Mouse (Mus musculus): ENCODE data around the gene Gm17509.
"Not testable (repeated sequence)": the region's sequence is repeated elsewhere in the genome, so short reads cannot be mapped to it uniquely, and the experiment has no call there.

Gm17509 gene

GRCm38 (mm10) chr13:117206066-117206465 lies 14.8 kb downstream of the Gm17509 start:
- no peak for DNase-seq (ENCODE audit: low spot score)

- no peak for DNase-seq (ENCODE audit: low spot score)
Measured at GRCm38 (mm10) chr13:117204685-117205084, 16.2 kb downstream of the Gm17509 start.

- peak; percentile 49 for DNase-seq (ENCODE audit: low spot score)
Measured at GRCm38 (mm10) chr13:117202755-117203471, 18.0 kb downstream of the Gm17509 start.

GRCm38 (mm10) chr13:117198402-117199083 lies 22.3 kb downstream of the Gm17509 start:
- DNase-seq (ENCODE audit: low spot score) = peak; percentile 89

- DNase-seq (ENCODE audit: low spot score) = no peak
Measured at GRCm38 (mm10) chr13:117197666-117198065, 23.2 kb downstream of the Gm17509 start.

- no peak for DNase-seq (ENCODE audit: low spot score)
Measured at GRCm38 (mm10) chr13:117195569-117196495, 25.0 kb downstream of the Gm17509 start.

- DNase-seq (ENCODE audit: low spot score) = no peak
Measured at GRCm38 (mm10) chr13:117193422-117193983, 27.4 kb downstream of the Gm17509 start.

- DNase-seq (ENCODE audit: low spot score) = no peak
Measured at GRCm38 (mm10) chr13:117192161-117192560, 28.7 kb downstream of the Gm17509 start.

- no peak for DNase-seq (ENCODE audit: low spot score)
Measured at GRCm38 (mm10) chr13:117185329-117185728, 35.5 kb downstream of the Gm17509 start.

GRCm38 (mm10) chr13:117183288-117183687 lies 37.6 kb downstream of the Gm17509 start:
- DNase-seq (ENCODE audit: low spot score) = no peak

- DNase-seq (ENCODE audit: low spot score) = not testable (repeated sequence)
Measured at GRCm38 (mm10) chr13:117180912-117181311, 40.0 kb downstream of the Gm17509 start.
